Mouse (Mus musculus): ENCODE measurements around the gene Kcnj6.
A peak's percentile ranks its signal among the peaks of the same experiment; 100 is the strongest.
"Not testable (repeated sequence)": the region's sequence is repeated elsewhere in the genome, so short reads cannot be mapped to it uniquely, and the experiment has no call there.

Gene Kcnj6

DNA sequence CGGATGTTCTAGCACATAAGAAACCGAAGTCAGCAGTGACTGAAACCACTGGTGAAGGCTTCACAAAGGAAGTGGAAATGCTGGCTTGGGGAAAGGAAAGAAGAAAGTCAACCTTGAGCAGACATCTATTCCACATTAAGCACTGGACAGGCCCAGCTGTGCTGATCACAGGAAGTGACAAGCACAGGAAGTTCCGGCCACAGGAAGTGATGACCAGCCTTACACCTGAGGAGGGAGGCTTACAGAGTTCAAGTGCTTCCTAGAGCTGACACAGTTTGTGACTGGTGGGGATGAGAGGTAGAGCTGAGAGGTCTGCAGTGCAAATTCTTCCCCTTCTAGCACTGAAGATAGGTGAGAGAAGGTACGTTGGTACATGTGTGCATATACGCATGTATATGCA, 151.5 kb downstream of the Kcnj6 start:
- no peak for DNase-seq

DNA sequence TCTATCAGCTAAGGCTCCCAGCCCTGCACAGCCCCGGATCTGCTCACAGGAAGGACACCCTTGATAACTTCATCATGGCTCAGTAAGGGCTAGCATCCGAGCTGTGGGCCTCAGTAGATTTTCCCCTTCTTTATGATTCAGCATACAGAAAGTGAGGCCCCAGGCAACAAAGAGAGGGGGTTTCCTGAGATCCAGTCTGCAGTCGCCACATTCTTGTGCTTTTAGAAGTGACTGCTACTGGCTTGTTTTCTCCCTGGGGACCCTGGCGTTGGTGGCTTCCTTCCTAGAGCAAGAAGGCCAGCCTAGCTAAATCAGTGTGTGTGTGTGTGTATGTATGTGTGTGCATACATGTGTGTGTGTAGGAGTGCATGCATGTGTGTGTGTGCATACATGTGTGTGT, 152.7 kb downstream of the Kcnj6 start:
- DNase-seq, result no peak

DNA sequence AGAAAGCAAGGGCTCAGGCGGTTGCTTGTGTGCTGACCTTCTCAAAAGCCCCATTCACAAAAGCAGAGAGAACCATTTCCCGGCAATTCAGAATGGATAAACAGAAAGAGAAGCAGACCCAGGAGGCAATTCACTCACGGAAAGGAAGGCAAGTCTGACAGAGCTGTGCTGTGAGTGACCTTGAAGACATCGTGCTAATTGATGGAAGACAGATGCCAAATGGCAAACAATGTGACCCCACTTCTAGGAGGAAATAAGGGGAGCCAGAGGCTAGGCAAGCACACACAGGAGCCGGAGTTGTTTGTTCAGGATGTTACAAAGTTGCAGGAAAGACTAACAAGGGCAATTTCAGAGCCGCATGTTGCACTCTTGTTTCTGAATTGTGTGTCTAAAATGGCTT, 158.1 kb downstream of the Kcnj6 start:
- no peak for DNase-seq

DNA sequence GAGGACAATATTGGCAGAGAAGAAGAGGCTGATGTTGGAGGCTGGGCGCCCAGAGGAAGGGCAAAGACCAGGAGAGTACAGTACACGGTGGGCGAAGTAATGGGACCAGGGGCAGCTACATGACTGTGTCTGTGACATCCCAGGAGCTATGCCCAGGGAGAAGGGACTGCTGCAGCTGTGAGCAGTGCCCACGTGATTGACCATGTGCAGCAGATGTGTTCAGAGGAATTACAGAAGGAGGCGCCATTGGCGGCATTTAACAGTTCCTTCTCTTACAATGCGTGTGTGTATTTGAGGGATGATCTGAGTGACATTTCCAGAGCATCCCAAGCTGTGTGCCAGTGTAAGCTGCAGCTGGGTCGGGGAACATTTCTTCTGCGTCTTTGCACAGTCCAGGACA, 159.6 kb downstream of the Kcnj6 start:
- no peak for DNase-seq

DNA sequence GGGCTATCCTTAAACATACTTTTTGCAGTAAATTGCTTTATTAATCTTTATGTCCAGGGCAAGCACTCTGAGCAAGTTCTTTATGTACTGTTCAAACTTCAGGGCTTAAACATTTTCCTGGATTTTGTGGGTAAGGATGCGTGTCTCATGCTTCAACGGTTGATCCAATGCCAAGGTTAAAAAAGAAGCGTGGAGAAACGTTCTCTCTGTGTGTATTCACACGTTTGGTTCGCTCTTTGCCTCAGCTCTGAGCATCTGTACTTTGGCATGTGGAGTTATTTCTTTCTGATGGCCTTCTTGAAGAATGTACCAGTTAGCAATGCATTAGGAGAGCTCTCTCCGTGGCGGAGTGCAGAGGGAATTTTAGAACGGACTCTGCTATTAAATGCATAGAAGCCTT, 163.0 kb downstream of the Kcnj6 start:
- no peak for DNase-seq

DNA sequence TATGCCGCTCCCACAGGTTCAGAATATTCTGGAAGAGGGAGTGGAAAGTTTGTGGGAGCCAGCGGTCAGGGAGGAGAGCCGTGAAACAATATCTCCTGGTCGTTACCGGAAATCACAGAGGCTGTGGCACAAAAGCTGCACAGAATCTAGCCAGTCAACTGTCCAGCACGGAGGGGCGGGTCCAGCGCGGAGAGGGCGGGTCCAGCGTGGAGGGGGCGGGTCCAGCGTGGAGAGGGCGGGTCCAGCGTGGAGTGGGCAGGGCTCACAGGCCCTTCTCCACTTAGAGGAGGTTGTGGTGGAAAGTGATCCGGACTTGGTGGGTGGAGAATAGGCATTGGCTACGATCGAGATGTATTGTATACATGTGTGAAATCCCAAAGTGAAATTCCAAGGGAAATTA, 169.3 kb downstream of the Kcnj6 start:
- no peak for DNase-seq

DNA sequence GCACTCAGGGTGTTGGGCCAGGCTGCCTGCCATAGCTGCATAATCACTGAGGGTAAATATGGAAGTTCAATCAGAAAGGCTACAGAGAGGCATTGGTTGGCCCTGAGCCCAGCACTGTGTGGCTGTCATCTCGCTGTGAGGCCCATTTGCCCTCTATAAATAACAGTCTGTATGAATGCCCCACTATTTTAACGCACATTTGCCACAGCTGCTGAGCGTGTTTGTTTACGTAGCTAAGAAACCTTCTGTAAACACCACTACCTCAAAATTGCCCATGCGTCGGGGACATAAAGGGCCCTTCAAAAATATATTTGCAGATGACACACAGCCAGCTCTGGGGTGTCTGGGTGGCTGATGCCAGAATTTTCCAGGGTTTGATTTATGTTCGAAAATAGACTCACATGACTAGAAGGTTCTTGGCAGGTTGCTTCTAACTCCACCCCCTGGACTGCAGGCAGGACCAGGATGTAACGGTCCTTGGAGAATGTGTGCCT, 170.4 kb downstream of the Kcnj6 start:
- DNase-seq, result peak; percentile 98

DNA sequence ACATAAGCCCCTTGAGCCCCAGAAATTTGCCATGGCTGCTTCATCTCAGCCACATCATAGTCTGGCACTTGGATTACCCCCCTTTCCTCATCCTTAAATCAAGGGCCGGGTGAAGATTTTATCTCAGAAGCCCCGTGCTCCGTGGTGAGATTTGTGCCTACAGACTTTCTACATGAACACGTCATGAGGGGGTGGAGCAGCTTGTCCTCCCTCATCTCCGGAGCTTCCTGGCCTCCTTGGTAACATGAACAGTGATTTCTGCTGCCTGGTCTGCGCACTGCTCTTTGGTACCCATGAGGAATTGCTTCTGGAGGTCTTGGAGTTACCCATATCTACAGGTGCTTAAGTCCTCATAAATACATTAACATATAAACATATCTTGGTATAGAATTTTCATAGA, 172.2 kb downstream of the Kcnj6 start:
- no peak for DNase-seq

DNA sequence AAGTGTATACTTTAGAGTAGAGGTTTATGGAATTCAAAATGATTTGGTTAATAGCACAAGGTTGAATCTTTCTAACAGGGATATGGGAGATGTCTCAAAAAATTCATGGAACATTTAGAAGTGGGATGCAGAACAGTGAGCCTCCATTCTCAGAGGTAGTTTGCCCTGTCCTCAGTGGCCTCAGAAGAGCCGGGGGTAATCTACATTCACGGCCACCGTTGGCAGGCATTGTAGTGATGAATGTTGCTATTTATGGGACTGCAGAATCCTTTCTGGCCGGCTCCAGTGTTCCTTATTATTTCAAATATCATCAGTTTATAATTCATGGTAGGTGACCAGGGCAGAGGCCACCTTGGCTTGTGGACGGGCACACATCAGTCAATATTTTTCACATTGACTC, 174.9 kb downstream of the Kcnj6 start:
- DNase-seq, result no peak

DNA sequence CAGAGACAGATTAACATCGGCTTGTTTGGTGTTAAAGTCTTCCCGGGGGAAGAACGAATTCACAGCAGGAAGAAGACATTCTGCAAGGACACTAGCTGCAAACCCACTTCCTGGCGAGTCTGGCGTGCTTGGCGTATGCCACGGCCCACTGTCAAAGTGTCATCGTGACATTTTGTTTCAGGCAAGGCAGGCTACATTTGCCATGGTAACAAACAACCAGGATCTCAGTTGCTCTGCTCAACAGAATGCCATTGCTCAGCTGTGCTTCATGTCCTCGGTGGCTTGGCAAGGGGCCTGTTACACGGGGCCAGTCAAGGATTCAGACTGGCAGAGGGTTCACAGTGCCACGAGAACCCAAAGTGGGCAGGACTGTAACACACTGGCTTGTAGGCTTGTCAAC, 175.9 kb downstream of the Kcnj6 start:
- no peak for DNase-seq

DNA sequence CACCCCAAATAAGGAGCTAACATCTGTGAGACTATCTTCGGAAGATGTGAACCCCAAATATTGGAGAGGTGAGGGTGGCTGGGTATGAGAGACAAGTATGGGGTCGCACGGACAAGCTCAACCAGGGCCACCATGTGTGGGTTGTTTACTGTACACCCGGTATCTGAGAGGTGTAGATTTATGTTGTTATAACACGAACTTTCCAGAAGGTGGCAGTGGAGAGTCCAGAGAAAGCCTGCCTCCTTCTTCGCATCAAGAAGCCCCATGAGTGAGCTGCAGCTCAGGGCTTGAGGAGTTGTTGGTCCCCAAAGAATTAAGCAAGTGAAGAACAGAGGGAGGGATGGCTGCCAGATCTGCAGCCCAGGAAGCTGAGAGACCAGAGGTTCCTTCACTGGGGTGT, 181.1 kb downstream of the Kcnj6 start:
- no peak for DNase-seq

DNA sequence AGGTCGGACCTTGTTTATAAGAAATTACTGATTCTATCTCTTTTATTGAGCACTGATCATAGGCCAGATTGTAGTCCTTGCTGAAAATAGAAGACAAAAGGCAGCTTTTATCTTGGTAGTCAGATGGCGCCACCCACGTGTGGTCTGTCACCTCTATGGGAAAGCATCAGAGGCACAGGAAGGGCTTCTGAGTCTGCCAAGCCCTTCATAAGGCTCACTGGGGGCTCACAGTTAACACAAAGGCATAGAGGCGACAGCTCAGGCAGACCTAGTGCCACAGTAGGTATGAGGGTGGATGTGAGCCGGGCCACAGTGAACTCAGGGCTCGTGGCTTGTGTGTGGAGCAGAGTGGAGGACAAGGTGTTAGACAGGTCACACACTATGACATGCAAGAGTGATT, 181.6 kb downstream of the Kcnj6 start:
- DNase-seq, result no peak

DNA sequence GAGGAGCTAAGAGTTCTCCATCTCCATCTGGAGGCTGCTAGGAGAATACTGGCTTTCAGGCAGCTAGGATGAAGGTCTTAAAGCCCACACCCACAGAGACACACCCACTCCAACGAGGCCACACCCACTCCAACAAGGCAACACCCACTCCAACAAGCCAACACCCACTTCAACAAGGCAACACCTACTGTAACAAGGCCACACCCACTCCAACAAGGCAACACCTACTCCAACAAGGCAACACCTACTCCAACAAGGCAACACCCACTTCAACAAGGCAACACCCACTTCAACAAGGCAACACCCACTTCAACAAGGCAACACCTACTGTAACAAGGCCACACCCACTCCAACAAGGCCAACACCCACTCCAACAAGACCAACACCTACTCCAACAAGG, 188.2 kb downstream of the Kcnj6 start:
- not testable (repeated sequence) for DNase-seq

DNA sequence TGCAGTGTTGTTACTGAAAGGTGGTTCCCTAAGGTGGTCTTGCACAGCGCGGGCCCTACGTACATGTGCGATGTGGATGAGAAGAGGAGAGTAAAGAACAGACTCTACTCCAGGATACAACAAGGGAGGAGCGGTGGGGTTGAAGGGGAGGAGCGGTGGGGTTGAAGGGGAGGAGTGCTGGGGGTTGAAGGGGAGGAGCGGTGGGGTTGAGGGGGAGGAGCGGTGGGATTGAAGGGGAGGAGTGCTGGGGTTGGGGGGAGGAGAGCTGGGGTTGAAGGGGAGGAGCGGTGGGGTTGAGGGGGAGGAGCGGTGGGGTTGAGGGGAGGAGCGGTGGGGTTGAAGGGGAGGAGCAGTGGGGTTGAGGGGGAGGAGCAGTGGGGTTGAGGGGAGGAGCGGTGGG, 199.3 kb downstream of the Kcnj6 start:
- DNase-seq, result no peak

DNA sequence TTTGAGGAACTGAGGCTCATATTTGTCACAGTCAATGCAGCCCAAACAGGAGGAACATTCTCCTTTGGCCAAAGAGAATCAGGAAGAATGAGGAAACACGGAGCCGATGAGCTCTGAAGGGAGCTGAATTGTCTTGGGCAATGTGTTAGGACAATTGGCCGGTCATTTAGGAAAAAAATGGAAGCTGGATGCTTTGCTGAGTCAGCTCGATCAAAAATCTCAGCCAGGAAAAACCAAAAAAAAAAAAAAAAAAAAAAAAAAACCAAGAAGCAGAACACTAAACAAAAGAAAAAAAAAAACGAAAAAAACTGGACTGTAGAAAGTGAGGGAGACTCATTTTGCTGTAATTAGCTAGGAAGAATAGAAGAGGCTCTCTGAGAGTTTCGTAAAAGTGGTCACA, 200.1 kb downstream of the Kcnj6 start:
- DNase-seq, result no peak

DNA sequence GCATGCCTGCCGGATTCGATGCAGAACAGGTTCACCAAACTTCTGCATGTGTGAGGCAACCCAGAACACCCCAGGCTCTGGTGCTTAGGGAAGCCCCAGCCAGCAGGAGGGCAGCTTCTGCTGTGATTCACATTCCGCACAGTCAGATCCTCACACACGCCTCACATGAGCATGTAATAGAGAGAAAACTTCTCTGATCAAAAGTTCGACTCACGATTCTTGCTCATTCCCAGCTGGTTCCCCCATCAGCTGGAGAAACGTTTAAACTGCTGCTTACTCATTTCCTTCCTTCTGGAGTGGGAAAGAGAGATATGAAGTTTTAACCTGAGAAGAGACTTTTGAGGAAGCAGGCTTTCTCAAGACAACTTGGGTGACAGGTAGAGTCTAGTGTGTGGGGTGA, 204.5 kb downstream of the Kcnj6 start:
- DNase-seq, result no peak

DNA sequence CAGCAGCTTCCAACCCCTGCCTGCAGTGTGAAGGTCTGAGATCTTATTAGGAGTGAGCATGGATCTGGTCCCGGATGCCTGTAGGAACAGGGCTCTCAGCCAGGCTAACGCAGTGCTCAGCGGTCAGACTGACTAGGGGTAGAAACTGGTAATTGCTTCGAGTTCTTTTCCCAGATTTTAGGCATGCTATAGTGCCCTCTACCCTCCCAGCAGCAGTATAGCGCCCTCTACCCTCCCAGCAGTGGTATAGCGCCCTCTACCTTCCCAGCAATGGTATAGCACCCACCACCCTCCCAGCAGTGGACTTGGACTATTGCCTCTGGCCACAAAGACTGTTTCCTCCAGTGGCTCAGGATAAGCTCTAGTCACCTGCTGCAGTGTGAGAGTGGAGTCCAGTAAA, 207.5 kb downstream of the Kcnj6 start:
- DNase-seq, result no peak

DNA sequence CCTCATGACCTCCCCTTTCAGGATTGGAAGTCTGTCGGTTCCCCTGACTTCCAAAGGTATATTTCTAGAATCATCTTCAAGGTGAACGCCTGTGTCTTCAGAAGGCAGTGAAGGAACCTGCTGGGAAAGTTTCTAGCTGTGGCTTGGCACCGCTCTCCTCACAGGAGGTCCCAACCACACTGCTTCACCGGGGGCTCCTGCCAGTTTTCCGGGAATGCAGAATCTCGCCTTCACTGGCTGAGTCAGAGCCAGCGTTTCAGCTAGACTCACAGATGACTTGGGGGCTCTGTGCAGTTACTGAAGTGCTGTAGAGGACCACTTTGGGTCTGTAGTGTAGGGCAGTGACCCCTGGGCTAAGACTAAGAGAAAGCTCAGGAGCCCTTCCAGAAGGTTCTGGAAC, 208.8 kb downstream of the Kcnj6 start:
- no peak for DNase-seq

DNA sequence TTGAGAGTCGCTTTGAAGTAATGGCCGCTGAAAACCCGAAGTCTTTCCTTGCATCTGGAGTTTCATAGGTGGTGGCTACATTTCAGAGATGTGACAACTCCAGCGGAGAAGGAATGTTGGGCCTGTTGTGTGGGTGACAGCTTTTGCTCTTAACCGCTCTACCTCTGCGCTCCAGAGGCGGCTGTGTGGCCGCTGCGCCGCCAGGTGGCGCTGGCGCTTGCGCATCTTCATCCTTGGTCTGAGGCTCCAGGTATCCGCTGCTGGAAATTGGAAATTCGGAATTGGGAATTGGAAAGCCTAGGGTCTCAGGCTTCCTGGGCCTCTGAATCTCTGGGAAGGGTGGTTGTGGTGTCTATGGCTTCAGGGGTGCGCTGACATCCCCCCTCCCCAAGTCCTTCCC, 209.3 kb downstream of the Kcnj6 start:
- DNase-seq, result no peak

DNA sequence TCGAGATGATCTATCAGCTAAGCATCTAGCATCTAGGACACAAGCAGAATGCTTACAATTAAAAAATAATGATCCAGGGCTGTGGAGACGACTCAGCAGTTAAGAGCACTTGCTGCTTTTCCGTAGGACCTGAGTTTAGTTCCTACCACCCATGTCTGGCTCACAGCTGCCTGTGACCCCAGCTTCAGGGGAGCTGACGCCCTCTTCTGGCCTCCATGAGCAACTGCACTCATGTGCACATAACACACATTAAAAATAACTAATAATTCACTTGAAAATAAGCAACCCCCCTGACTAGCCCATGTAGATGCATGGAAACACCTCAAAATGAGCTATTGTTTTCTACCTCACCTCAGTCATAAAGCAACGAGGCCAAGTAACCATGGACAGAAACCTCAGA, 211.6 kb downstream of the Kcnj6 start:
- no peak for DNase-seq

DNA sequence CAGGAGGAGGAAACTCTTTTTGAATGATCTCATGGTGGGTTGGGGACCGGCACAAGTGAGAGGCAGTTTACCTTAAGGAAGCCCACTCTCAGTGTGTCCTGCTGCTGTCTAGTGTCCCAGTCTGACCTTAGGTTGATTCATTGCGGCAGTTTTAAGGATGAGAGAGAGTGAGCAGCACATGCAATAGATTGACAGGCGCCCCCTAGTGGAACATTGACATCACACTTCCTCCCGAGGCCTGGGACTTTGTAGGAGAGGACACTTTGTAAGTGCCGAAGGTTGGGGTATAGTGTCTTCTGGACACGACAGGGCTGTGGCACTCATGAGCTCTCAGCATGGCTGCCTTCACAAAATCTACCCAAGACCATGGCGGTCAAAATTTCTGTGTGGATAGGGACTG, 213.8 kb downstream of the Kcnj6 start:
- no peak for DNase-seq

DNA sequence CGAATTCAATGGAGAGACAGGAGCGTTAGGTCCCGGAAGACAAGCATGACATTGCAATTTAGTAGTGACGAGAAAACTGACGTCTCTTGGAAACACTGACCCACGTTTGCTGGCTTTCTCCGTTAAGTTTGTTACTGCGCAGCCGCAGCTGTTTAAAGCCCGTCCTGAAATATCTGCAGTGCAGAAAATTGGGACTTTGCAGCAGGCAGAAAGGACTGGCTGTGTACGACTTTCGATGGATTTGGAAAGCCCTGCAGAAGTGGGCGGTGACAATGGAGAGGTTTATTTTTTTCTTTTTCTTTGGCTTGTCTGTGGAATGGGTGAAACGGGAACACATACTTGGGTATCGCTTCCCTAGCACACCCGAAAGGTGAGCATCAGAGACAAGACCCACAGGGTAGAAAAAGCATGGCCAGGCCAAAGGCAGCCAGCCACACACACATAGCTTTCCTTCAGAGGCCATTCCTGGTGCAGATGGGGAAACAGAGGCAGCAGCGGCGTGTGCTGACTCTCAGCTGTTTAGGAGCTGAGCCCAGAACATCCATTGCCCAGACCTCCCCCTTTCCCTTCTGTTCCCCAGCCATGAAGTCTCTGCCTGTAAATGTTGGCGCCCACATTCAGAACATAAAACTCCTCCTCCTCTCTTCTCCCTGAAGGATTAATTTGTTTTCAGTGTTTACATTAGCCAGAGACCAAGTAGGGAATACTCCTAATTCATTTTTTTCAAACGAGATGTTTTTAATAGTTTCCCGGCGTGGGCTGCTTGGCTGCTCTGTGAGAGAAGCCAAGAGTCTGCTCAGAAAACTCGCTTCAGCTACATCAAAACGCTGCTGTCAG, 215.2 kb downstream of the Kcnj6 start:
- no peak for DNase-seq

DNA sequence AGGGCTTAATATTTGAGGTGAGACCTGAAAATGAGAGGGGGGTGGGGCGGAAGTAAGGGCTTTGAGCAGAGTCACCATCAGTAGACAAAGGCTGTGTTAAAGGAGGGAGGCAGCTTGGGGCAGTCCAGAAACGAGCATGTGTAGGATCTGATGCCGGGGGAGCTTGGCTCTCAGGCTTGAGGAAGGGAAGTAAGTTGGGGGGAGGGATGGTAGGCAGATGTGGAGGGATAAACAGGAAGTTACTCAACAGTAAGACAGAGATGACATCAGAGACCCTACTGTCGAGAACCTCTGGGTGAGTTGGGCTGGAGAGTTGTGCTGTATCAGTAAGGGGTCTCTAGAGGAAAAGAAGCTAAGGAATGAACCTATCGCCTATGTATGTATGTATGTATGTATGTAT, 223.6 kb downstream of the Kcnj6 start:
- DNase-seq, result peak; percentile 89

DNA sequence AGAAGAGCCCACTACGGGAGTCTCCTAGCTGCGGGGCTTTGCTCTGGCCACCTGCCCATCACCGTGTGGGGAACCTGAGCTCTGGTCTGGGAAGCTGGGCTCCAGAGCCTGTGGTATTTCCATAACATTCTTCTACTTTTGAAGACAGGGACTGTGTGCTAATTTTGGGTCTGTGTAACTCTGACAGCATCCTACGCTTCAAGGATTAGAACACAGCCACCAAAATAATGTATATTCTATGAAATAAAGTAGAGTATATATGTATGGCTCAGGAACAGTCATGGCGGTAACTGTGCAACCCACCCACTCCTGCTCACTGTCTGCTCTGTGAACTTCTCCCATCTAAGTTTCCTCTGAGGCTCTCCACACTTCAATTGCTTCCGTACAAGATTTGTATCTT, 229.9 kb downstream of the Kcnj6 start:
- no peak for DNase-seq

DNA sequence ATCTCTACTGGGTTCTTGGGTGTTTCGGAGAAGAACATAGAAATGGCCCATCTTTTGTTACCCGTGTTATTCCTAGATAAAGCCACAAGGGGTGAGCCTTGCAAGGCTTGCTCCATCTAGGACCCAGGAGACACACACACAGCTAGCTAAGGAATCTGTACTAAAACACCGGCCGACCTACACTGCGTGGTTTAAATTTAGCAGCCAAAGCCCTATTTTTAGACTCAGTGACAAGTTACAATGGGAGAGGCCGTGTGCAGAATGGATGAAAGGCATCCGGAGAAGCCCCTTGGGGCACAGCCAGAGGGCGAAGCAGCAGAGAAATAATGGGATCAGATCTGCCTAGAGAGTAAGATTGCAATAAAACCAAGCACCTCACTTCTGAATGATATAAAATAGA, 232.4 kb downstream of the Kcnj6 start:
- DNase-seq, result peak; percentile 92

Measured in heart, adult 11 months (tissue).